Mouse (Mus musculus): Measurements from ENCODE around the gene Tgm3. TPM values are rescaled to one million over a fixed set of nuclear protein-coding genes. Genes with fewer than 3 reads are reported as not detected.

Tgm3 gene
- polyA plus RNA-seq, 1 experiment from 2014 or later: not detected

GRCm38 (mm10) chr2:130018084-130018483 lies 5.9 kb downstream of the Tgm3 start:
- Histone ChIP-seq H3K27ac (no peak overlapping the region), H3K36me3 (no peaks in the 10 kb centered on the region), H3K4me2 (no peak overlapping the region), H3K4me1 (replicated peaks) (no peaks in the 10 kb centered on the region), H3K4me3 (replicated peaks) (no peak overlapping the region), H3K9me3 (replicated peaks) (no peaks in the 10 kb centered on the region), H3K9ac (no peak overlapping the region), H3K27me3 (no peaks in the 10 kb centered on the region)
- 33% methylated on average over 2 of the region's 2 CpGs for WGBS (ENCODE audit: insufficient replicate concordance)
- ATAC-seq (ENCODE audit: low read depth) (no peak), DNase-seq (no peak)

GRCm38 (mm10) chr2:130027890-130028289 lies 15.7 kb downstream of the Tgm3 start:
- Histone ChIP-seq H3K27me3 (no peaks in the 10 kb centered on the region), H3K27ac (no peak overlapping the region), H3K9me3 (replicated peaks) (no peaks in the 10 kb centered on the region), H3K4me2 (no peak overlapping the region), H3K9ac (no peak overlapping the region), H3K4me3 (replicated peaks) (no peak overlapping the region), H3K4me1 (replicated peaks) (no peaks in the 10 kb centered on the region), H3K36me3 (no peaks in the 10 kb centered on the region)
- DNase-seq: no peak
- WGBS (ENCODE audit: insufficient replicate concordance): 40% methylated on average over 4 of the region's 4 CpGs
- ATAC-seq (ENCODE audit: low read depth): no peak

GRCm38 (mm10) chr2:130029826-130030225 lies 17.7 kb downstream of the Tgm3 start:
- Histone ChIP-seq H3K4me1 (replicated peaks) (no peaks in the 10 kb centered on the region), H3K36me3 (no peaks in the 10 kb centered on the region), H3K4me3 (replicated peaks) (no peak overlapping the region), H3K4me2 (no peak overlapping the region), H3K27ac (no peak overlapping the region), H3K9me3 (replicated peaks) (no peaks in the 10 kb centered on the region), H3K9ac (no peak overlapping the region), H3K27me3 (no peaks in the 10 kb centered on the region)
- 58% methylated on average over 11 of the region's 11 CpGs for WGBS (ENCODE audit: insufficient replicate concordance)
- ATAC-seq (ENCODE audit: low read depth) (no peak), DNase-seq (no peak)

GRCm38 (mm10) chr2:130032661-130033060 lies 20.5 kb downstream of the Tgm3 start:
- Histone ChIP-seq H3K4me3 (replicated peaks) (no peak overlapping the region), H3K9ac (no peak overlapping the region), H3K27ac (no peak overlapping the region), H3K27me3 (no peaks in the 10 kb centered on the region), H3K4me2 (no peak overlapping the region), H3K4me1 (replicated peaks) (no peaks in the 10 kb centered on the region), H3K36me3 (no peaks in the 10 kb centered on the region), H3K9me3 (replicated peaks) (no peaks in the 10 kb centered on the region)
- no peak for DNase-seq
- whole genome bisulfite sequencing (ENCODE audit: insufficient replicate concordance): 47% methylated on average over 3 of the region's 3 CpGs
- ATAC-seq (ENCODE audit: low read depth): no peak

GRCm38 (mm10) chr2:130036846-130037245 lies 24.7 kb downstream of the Tgm3 start:
- no peak overlapping the region for H3K4me2 ChIP-seq
- WGBS (ENCODE audit: insufficient replicate concordance): 66% methylated on average over 8 of the region's 8 CpGs

GRCm38 (mm10) chr2:130038971-130039370 lies 26.8 kb downstream of the Tgm3 start:
- no peaks in the 10 kb centered on the region for H3K36me3 ChIP-seq
- DNase-seq (no peak), ATAC-seq (ENCODE audit: low read depth) (no peak)
- no peaks in the 10 kb centered on the region for H3K27me3 ChIP-seq
- no peak overlapping the region for H3K27ac ChIP-seq
- WGBS (ENCODE audit: insufficient replicate concordance): 69% methylated on average over 3 of the region's 3 CpGs
- H3K4me3 ChIP-seq (replicated peaks): no peak overlapping the region
- no peak overlapping the region for H3K9ac ChIP-seq
- no peaks in the 10 kb centered on the region for H3K9me3 ChIP-seq (replicated peaks)
- H3K4me2 ChIP-seq: no peak overlapping the region
- no peaks in the 10 kb centered on the region for H3K4me1 ChIP-seq (replicated peaks)

More at GRCm38 (mm10) chr2:130036846-130037245, 24.7 kb downstream of the Tgm3 start:
- no peaks in the 10 kb centered on the region for H3K9me3 ChIP-seq (replicated peaks)
- no peak for ATAC-seq (ENCODE audit: low read depth)
- H3K27me3 ChIP-seq: no peaks in the 10 kb centered on the region
- no peak overlapping the region for H3K4me3 ChIP-seq (replicated peaks)
- H3K27ac ChIP-seq: no peak overlapping the region
- DNase-seq: no peak
- H3K36me3 ChIP-seq: no peaks in the 10 kb centered on the region
- no peaks in the 10 kb centered on the region for H3K4me1 ChIP-seq (replicated peaks)
- no peak overlapping the region for H3K9ac ChIP-seq

- Histone ChIP-seq H3K4me1 (replicated peaks) (no peaks in the 10 kb centered on the region), H3K4me2 (no peak overlapping the region), H3K9me3 (replicated peaks) (no peaks in the 10 kb centered on the region), H3K27me3 (no peaks in the 10 kb centered on the region), H3K27ac (no peak overlapping the region), H3K4me3 (replicated peaks) (no peak overlapping the region), H3K9ac (no peak overlapping the region), H3K36me3 (no peaks in the 10 kb centered on the region)
- WGBS (ENCODE audit: insufficient replicate concordance): 59% methylated on average over 6 of the region's 6 CpGs
- ATAC-seq (ENCODE audit: low read depth) (no peak), DNase-seq (no peak)
Observed at GRCm38 (mm10) chr2:130040190-130040886, 28.2 kb downstream of the Tgm3 start.

GRCm38 (mm10) chr2:130043835-130044234 lies 31.7 kb downstream of the Tgm3 start:
- H3K4me2 ChIP-seq: no peak overlapping the region
- no peak for DNase-seq
- H3K9ac ChIP-seq: no peak overlapping the region
- no peaks in the 10 kb centered on the region for H3K27me3 ChIP-seq
- H3K9me3 ChIP-seq (replicated peaks): no peaks in the 10 kb centered on the region
- ATAC-seq (ENCODE audit: low read depth): no peak
- H3K4me3 ChIP-seq (replicated peaks): no peak overlapping the region
- no peaks in the 10 kb centered on the region for H3K4me1 ChIP-seq (replicated peaks)
- H3K27ac ChIP-seq: no peak overlapping the region
- 75% methylated on average over 4 of the region's 4 CpGs for WGBS (ENCODE audit: insufficient replicate concordance)
- H3K36me3 ChIP-seq: no peaks in the 10 kb centered on the region

- H3K4me3 ChIP-seq (replicated peaks): no peak overlapping the region
- no peak for DNase-seq
Observed at GRCm38 (mm10) chr2:130047923-130048440, 35.8 kb downstream of the Tgm3 start.

GRCm38 (mm10) chr2:130048792-130049191 lies 36.6 kb downstream of the Tgm3 start:
- Histone ChIP-seq H3K9ac (no peak overlapping the region), H3K27ac (no peak overlapping the region), H3K4me3 (replicated peaks) (no peak overlapping the region), H3K9me3 (replicated peaks) (no peaks in the 10 kb centered on the region), H3K4me2 (no peak overlapping the region), H3K36me3 (no peaks in the 10 kb centered on the region), H3K4me1 (replicated peaks) (no peaks in the 10 kb centered on the region), H3K27me3 (no peaks in the 10 kb centered on the region)
- ATAC-seq (ENCODE audit: low read depth) (no peak), DNase-seq (no peak)
- 45% methylated on average over 6 of the region's 6 CpGs for WGBS (ENCODE audit: insufficient replicate concordance)

More at GRCm38 (mm10) chr2:130047923-130048440, 35.8 kb downstream of the Tgm3 start:
- WGBS (ENCODE audit: insufficient replicate concordance): 61% methylated on average over 13 of the region's 13 CpGs
- ATAC-seq (ENCODE audit: low read depth): no peak
- no peaks in the 10 kb centered on the region for H3K36me3 ChIP-seq
- H3K9ac ChIP-seq: no peak overlapping the region
- no peaks in the 10 kb centered on the region for H3K9me3 ChIP-seq (replicated peaks)
- no peaks in the 10 kb centered on the region for H3K4me1 ChIP-seq (replicated peaks)
- no peaks in the 10 kb centered on the region for H3K27me3 ChIP-seq
- H3K27ac ChIP-seq: no peak overlapping the region
- no peak overlapping the region for H3K4me2 ChIP-seq

- Histone ChIP-seq H3K4me1 (replicated peaks) (no peaks in the 10 kb centered on the region), H3K36me3 (no peaks in the 10 kb centered on the region), H3K9me3 (replicated peaks) (no peaks in the 10 kb centered on the region), H3K9ac (no peak overlapping the region), H3K27ac (no peak overlapping the region), H3K4me2 (no peak overlapping the region), H3K4me3 (replicated peaks) (no peak overlapping the region), H3K27me3 (no peaks in the 10 kb centered on the region)
- 41% methylated on average over 1 of the region's 1 CpGs for WGBS (ENCODE audit: insufficient replicate concordance)
- DNase-seq: no peak
- no peak for ATAC-seq (ENCODE audit: low read depth)
Observed at GRCm38 (mm10) chr2:130058149-130058548, 46.0 kb downstream of the Tgm3 start.

- H3K4me1 ChIP-seq (replicated peaks): no peaks in the 10 kb centered on the region
- H3K9me3 ChIP-seq (replicated peaks): no peaks in the 10 kb centered on the region
- 20% methylated on average over 3 of the region's 3 CpGs for WGBS (ENCODE audit: insufficient replicate concordance)
- H3K27ac ChIP-seq: no peak overlapping the region
- no peaks in the 10 kb centered on the region for H3K27me3 ChIP-seq
- ATAC-seq (ENCODE audit: low read depth): no peak
- no peak overlapping the region for H3K9ac ChIP-seq
- DNase-seq: no peak
- H3K4me3 ChIP-seq (replicated peaks): no peak overlapping the region
- no peak overlapping the region for H3K4me2 ChIP-seq
- no peaks in the 10 kb centered on the region for H3K36me3 ChIP-seq
Observed at GRCm38 (mm10) chr2:130068228-130068627, 56.1 kb downstream of the Tgm3 start.

Measured in liver, embryonic 13.5 days (tissue).